Mouse (Mus musculus): ENCODE results near the gene Plekhb1.

Gene Plekhb1

DNA sequence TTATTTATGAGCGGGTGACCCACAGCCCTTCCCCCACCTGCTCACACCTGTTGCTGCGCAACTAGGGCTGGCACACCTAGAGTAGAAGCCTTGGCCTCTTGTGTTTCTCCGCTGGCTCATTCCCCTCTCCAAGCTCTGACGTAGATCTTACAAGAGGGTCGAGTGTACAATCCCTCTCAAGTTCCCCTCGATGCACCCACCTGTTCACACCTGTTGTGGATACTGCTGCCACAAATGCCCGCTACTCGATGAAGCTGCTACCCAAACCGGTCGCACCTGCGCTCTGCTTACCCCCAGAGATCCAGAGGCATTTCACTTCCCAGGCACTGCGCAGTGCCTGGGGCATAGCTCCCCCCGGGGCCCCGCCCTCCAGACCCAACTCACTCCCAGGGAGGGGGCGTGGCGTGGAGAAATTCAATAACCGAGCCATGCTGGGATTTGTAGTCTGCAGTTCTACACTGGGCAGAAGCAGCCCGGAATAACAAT lies 4.1 kb downstream of the Plekhb1 start:
- no peak for DNase-seq (ENCODE audit: low spot score in 2 of 2)

DNA sequence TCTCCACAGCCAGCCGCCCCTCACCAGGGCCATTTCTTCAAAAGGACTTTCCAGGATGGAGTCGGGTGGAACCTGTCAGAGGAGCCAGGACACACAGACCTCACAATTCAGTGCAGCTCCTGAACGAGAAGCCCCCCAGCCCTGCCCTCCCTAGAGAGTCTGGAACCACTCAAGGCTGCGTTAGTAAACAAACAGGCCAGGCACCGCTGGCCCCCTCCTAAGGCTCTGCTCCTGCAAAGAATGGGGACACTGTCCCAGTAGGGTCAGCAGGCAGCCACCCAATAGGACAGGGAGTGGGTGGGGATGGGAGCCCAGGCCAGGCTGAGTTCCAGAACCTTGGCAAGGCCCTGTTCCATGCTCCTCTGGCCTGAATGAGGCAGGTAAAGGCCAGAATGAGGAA lies 5.5 kb downstream of the Plekhb1 start:
- DNase-seq (ENCODE audit: low spot score in 2 of 2): no peak

DNA sequence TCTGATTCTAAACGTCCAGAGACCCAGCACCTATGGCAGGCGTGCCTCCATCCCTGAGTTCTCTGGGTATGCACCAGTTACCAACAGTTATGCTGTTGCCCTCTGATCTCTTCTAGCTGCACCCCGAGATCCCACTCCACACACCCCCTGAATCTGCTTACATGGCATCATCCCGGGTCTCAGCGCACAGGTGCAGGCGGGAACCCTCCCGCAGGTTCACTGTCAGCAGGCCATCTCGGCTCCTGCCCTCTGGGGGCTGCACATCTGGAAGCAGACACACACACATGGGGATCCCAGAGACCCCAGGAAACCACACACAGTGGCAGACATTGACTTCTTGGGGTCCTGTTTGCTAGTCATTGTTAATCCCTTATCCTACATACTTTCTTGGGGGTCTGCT lies 7.8 kb downstream of the Plekhb1 start:
- DNase-seq (ENCODE audit: low spot score in 2 of 2): no peak

DNA sequence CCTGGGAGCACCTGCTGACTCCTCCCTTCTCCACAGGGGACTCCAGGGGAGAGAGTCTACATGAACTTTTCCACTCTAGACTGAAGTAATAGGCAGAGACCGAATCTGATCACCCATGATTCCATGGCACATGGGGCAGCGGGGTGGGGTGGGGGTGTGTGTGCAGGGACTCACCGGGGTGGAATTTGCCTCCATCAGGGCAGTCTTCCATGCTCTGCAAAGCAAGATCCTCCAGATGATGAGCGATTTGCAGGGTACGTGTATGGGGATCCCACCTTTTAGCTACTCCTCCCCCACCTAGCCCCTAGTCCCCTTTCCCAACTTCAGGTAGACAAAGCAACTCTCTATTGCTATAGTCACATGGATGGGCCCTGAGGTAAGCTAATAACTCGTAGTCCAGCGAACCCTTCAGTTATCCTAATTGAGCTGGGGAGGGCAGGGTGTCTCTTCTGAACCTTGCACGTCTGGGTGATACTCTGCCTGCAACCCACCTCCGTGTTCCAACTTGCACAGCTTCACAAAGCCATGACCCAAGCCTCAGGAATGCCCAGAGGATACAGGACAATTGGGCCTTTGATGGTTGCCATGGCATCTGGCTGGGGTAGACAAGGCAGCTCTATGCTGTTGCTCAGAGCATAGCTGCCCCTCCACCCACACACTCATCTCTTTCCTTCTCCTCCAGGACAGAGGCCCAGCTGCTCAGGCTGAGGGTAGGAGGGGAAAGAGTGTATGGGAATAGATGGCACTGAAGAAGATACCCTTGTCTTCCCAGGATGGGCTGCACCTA lies 8.5 kb downstream of the Plekhb1 start:
- peak in 1 of 2 experiments; percentile 46 for DNase-seq (ENCODE audit: low spot score in 2 of 2)

DNA sequence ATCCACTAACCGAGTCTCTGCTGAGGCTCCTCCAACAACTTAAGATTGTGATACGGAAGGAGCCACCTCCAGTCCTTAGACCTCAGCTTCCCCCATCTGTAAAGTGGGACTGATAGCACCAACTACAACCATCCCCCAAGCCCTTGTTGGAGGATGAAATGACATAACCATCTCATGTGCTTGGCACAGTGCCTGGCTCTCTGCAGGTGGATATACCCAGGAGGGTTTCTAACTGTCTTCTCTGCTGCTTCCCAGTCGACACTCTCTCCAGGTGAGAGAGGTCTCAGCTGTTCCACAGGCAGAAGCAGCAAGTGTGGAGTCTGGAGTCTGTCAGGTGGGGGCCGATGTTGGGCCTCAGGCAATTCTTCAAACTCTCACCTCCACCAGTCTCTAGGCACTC lies 11.2 kb downstream of the Plekhb1 start:
- no peak for DNase-seq (ENCODE audit: low spot score in 2 of 2)

DNA sequence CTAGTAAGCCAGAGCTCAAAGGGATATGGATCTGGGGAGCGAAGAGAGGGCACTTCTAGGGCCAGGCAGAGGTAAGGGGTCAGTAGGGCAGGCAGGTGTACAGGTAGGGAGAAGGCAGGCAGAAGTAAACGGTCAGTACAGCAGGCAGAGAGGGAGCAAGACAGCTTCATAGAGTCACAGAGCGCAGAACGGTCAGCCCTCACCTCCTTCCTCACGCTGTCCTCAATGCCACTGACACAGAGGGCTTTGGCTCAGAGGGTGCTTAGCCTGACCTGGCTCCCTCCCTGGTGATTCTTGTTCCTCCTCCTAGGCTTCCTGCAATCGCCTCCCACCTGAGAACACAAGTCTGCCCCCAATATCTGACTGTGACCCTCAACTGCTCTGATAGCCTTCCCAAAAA lies 11.8 kb downstream of the Plekhb1 start:
- no peak for DNase-seq (ENCODE audit: low spot score in 2 of 2)

DNA sequence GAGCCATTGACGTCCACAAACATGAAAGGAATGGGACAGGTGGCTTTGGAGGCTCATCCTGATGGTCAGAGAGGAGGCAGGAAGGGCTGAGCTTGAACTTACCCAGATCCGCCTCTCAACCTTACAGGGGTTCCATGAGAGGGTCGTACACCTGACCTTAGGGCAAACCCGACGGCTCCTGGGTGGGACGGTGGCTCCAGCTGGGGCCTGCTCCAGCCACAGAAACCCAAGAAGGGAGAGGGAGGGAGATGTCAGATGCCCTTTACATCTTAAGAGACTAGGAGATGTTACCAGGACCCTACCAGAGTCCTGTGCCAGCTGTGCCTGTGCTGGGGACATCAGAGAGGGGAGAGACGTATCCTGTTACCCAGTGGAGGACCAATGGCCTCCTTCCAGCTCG lies 12.4 kb downstream of the Plekhb1 start:
- DNase-seq (ENCODE audit: low spot score in 2 of 2): no peak

DNA sequence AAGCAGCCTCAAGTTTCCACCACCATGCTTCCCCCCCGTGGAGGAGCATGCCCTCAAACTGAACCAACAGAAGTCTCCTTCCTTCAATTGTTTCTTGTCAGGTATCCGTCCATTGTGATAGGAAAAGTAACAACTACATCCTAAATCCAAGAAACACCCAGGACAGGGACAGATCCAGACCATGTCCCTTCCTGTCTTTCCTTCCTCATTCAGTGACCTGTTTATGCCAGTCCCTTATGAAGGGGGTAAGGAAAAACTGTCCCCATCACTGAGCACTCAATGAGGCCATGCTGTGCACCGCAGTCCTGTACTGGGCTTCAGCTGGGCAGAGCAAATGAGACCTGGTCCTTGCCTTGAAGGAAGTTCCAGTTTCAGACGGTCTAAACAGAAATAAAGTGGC lies 13.1 kb downstream of the Plekhb1 start:
- no peak for DNase-seq (ENCODE audit: low spot score in 2 of 2)

DNA sequence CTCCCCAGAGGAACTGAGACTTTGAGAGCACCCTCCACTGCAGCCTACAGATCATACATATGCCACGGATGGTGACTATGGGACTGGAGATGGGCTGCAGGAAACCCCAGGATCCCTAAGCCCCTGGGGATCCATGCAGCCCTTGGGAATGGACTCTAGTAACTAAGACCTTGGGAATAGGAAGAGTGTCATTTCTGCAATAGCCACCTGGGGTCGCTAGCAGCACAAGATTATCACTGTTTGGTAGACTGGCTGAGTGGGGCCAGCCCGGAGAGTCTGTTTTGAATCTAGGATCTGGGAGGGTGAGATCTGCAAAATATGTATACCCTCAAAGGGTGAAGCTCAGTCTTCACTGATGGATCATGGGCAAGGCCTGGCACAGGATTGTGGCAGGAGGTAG lies 17.1 kb downstream of the Plekhb1 start:
- DNase-seq (ENCODE audit: low spot score in 2 of 2): peak; percentile 81 to 89

DNA sequence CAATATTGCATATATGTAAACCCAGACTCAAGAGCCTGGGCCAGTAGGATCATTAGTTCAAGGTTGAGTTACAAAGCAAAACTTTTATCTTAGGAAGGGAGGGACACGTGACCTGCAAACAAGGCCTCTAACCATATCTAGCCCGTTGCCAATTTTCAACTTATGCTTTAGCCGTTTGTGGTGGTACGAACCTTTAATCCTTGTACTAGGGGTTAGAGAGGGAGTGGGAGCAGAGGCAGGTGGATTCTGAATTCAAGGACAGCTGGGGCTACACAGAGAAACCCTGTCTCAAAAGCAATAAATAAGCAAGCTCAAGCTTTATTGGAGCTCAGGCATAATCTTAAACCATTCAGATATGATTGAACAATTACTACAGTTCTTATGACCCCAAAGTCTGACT lies 19.8 kb downstream of the Plekhb1 start:
- no peak for DNase-seq (ENCODE audit: low spot score in 2 of 2)

DNA sequence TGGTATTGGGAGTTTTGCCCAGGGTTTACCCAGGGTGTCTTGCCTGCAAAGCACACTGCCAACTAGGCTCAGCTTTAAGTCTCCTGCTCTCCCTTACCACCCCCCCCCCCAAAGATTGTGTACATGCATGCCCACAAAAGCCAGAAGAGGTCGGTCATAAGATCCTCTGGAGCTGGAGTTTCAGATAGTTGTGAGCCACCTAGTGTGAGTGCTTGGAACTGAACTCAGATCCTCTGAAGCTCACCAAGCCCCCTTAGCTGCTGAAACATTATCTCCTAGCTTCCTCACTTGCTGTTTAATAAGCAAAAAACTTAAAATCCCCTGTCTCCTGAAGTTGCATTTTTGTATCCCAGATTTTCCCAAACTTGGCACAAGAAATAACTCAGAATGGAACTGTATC lies 24.6 kb downstream of the Plekhb1 start:
- peak in 1 of 2 experiments; percentile 39 for DNase-seq (ENCODE audit: low spot score in 2 of 2)

DNA sequence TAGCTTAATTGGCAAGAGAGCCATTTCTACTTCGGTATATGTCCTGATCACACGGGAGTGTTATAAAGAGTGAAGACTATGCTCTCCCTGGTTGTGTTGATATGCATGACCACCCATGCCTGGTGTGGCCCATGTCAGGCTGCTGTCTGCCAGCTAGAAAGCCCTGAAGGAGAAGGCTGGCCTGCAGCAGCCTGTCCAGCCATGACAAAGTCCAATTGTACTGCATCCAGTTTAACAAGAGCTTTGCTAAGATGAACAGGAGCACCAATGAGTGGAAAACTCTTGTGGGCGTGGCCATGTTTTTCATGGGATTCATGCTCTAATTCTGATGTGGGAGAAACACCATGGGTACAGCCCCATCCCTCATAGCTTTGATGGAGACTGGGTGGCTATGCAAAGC lies 37.7 kb downstream of the Plekhb1 start:
- no peak for DNase-seq (ENCODE audit: low spot score in 2 of 2)

DNA sequence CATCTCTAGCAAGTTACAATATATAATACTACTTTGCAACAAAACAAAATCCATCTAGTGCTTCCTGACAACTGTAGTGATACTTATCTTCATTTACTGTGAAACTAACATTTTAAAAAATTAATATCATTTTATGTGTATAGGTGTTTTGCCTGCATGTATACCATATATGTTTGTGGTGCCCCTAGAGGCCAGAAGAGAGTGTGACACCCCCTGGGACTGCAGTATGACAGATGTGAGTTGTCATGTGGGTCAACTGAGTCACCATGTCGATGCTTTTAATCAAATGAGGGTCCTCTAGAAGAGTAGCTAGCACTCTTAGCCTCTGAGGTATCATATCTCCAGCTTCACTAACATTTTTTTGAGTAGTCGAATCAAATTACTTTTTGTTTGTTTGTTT lies 39.9 kb downstream of the Plekhb1 start:
- DNase-seq (ENCODE audit: low spot score in 2 of 2): no peak

DNA sequence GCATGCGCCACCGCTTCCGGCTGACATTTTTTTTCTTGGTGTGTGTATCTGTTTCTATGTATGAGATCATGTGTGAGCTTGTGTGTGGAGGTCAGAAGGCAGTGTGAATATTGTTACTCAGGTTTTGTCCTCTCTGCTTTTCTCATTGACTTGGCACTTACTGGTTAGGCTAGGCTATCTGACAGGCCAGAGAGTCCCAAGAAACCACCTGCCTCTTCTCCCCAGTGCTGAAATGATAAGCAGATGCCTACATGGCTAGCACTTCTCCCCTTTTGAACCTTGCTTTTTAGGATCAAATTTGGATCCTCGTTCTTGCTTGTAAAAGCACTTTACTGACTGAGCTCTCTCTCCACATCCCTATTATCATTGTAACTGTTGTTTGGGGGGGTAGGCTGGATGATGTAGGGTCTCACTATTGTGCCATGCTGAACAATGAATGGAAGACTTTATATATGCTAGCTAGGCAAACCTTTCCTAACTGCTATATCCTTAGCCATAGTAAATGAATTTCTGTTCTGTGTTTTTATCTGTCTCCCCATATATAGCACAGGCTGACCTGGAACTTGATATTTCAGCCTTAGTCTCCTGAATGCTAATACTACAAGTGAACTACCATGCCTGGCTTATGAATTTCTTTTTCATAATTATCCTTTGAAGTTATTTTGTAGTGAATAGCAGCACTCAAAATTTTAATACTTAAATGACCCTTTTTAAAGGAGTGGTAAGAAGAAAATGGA lies 45.9 kb downstream of the Plekhb1 start:
- DNase-seq (ENCODE audit: low spot score in 2 of 2): no peak

DNA sequence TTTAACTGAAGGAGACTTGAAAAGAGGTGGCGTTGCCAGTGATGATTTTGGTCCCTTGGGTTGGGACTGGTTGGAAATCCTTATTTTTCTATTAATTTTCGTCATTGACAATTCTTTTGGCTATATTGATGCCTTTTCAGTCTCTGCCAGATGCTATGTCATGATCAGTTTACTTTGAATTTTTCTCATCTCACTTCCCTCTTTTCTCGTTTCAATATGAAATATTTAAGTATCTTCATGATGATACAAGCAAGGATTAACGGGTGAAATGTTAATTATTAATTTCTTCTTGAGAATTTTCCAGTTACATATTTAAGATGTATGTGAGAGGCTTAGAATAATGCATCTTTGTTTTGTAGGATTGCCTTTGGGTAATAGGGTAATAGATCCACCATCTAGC lies 53.3 kb downstream of the Plekhb1 start:
- no peak for DNase-seq (ENCODE audit: low spot score in 2 of 2)

DNA sequence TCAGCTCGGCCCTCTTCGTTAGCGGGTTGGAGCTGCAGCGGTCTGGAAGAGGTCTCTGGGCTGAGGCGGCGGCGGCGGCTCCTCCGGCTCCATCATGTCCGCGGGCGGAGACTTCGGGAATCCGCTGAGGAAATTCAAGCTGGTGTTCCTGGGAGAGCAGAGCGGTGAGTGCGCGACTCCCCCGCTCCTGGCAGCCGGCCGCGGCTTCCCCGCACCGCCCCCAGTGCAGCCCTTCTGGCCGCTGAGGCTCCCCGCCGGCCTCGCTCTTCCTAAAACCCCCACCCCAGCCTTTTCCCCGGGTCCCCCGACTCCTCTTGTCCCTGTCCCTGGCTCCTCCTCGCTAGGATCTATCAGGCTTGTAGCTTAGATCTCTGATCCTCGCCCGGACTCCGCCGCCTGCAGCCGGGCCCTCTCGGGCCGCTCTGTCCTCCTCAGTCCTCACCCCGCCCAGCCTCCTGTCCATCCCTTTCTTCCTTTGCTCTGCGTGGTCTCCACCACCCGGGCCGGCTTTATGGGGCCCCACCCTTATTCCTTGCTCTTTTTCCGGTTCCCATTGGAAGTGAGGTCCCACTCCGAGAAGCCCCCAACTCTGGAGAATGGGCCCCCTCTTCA lies 54.0 kb downstream of the Plekhb1 start, which contains the start of gene Mrpl48:
Gene Mrpl48, minus strand, starts transcription at position 172 of the 612 bp plus-strand sequence.
- peak; percentile 66 to 71 for DNase-seq (ENCODE audit: low spot score in 2 of 2)

DNA sequence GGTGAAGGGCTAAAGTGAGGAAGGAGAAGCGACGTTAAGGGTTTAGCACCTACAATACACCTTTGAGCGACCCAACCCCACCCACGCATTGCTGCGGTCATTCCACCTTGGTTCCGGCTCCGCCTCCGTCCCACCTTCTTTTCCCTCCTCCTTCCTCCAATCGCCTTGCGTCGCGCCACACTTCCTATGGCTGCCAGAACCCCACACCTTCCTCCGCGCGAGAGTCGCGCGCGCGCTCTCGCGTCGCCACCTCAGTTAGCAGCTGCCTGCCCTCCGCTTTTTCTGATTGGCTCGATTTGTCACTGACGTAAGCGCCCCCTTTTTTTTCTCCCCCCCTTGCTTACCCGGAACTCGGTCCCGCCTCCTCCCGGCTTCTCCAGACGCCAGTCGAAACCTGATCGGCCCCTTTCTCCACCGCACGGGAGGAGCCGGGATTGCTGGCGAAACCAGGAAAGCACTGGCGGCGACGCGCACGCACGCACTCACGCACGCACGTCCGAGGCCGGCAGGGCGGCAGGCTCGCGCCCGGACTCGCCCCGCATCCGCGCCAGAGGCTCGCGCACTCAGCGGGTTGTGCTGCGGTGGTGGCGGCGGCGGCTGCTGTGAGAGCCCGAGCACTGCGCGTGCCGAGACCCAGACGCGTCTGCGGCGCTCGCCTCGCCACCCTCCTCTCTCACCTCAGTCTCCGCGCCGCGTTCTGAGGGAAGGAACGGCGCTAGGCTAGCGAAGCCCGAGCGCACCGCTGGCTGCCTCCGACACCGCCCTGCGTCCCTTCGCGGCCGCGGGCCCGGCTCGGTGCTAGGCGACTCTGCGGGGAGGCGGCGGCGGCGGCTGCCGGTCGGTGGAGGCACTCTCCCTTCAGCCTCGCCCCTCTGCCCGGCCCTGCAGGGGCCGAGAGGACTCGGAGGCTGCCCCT lies 54.7 kb downstream of the Plekhb1 start, which contains the start of gene Rab6a:
Gene Rab6a, plus strand, starts transcription at position 197 of the 916 bp plus-strand sequence.
- DNase-seq (ENCODE audit: low spot score in 2 of 2): peak; percentile 96 to 98

DNA sequence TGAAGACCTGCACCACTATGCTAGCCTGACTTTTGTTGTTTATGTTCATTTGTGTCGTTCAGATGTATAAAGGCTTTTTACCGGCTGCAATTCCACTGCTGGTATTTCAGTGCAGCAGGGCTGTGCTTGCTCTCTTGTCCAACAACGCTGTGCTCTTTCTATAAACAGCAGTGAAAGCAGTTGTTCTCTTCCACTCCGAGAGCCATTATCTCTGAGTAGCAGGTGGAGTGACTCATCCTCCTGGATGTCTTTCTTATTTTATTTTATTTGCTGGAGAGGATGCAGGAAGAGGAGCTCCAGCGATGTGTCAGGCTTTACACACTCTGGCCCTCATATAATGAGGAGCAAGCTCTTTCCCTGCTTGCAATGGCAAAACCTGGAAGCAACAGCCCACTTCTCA lies 62.0 kb downstream of the Plekhb1 start:
- DNase-seq (ENCODE audit: low spot score in 2 of 2): peak; percentile 46 to 54

DNA sequence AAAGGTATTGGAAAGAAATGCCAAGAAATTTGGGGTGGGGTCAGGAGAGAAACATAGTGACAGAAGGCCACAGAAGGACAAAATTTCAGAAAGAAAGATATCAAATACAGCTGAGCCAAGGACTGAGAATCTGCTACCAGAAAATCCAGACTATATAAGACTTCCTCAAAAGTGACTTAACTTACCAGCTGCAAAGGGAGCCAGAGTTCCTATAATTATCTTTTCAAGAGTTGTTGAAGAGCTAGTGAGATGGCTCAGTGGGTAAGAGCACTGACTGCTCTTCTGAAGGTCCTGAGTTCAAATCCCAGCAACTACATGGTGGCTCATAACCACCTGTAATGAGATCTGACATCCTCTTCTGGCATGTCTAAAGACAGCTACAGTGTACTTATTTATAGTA lies 68.9 kb downstream of the Plekhb1 start:
- DNase-seq (ENCODE audit: low spot score in 2 of 2): no peak

Data from right cerebral cortex, adult 2 months (tissue).